Mouse (Mus musculus): Measurements from ENCODE around the gene Smpd2.
A peak's percentile ranks its signal among the peaks of the same experiment; 100 is the strongest.

DNA sequence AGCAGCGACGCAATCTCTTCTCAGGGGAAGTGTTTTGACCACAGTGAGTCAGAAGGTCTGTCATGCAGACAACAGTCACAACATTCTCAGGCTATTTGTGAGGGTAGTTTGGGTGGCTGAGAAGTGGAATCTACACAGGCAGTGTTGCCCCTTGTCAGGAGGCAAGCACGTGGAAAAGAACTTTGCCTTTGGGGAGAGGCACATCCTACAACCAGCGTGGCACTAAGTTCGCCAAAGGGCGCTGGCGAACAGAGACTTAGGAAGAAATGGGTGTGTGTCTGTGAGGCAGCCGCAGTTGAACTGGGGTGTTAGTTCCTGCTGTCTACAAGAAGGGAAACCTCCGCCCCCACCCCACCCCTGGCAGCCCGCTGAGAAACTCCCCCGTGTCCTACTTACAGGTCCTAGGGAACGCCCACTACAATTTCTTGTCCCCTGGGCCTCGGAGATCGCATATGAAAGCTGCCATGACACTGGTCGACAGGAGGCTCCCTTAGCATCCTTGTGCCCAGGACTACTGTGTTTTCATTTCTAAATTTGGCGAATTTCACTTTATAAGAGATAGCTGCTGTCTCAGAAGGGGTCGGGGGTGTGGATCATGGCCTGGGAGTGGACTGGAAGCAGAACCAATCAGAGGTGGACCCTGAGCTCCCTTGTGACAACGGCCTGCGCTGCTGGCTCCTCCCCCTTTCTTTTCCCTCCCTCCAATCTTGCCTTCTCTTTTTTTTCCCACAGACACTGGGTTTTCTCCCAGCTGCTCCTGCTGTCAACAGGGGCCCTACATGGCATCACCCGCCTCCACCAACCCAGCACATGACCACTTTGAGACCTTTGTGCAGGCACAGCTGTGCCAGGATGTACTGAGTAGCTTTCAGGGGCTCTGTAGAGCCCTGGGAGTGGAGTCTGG lies 12.6 kb downstream of the Smpd2 start:
- TF ChIP-seq POLR2A (IDR thresholded peaks at IDR 0.05; ENCODE audit: insufficient read length, low read depth) (peak; percentile 56), USF1 (IDR thresholded peaks at IDR 0.05; ENCODE audit: low read depth) (peak; percentile 69), E2F4 (IDR thresholded peaks at IDR 0.05; ENCODE audit: insufficient read depth) (peak; percentile 2), TCF3 (IDR thresholded peaks at IDR 0.05; ENCODE audit: insufficient read length, low read depth) (peak; percentile 42), SRF (IDR thresholded peaks at IDR 0.05; ENCODE audit: control insufficient read depth, insufficient read length, low read depth) (peak; percentile 74)
